In genomic region chr6:118292928-118293327, GRCm38 (mm10) we compare ENCODE assay signal across 15 mouse cellular contexts.
"Had no signal": no experiment of that assay in that cellular context is flagged by ENCODE, and none has a peak within 500 bp of the region (broad histone marks: within the 10 kb centered on the region; RNA-seq: fewer than 3 reads in every experiment).

No protein-coding gene starts in this region.

- H3K9ac ChIP-seq: neural tube, embryonic 15.5 days; stomach, embryonic 15.5 days had no signal

- H3K27ac ChIP-seq: neural tube, embryonic 15.5 days; stomach, embryonic 15.5 days; stomach, postnatal 0 days had no signal

- H3K4me3 ChIP-seq: neural tube, embryonic 15.5 days; stomach, embryonic 15.5 days had no signal

- H3K4me1 ChIP-seq: neural tube, embryonic 15.5 days; stomach, embryonic 15.5 days had no signal

- H3K4me2 ChIP-seq: neural tube, embryonic 15.5 days; stomach, embryonic 15.5 days had no signal

- H3K27me3 ChIP-seq: neural tube, embryonic 15.5 days; stomach, embryonic 15.5 days had no signal

- DNase-seq: retina, postnatal 1 day; right cerebral cortex, adult 18-20 months; right cerebral cortex, postnatal 14 days; right cerebral cortex, postnatal 25 days; right cerebral cortex, postnatal 4 days; spleen, adult 18-20 months; thymus, adult 18-20 months; thymus, adult 2 months; thymus, postnatal 14 days; thymus, postnatal 25 days; thymus, postnatal 36 days; thymus, postnatal 4 days had no signal

- H3K9me3 ChIP-seq: neural tube, embryonic 15.5 days; stomach, embryonic 15.5 days had no signal

- H3K36me3 ChIP-seq: neural tube, embryonic 15.5 days; stomach, embryonic 15.5 days had no signal
